Mouse (Mus musculus) olfactory bulb, adult 2 months (tissue): ENCODE data around the gene Gm6401.
"Not testable (repeated sequence)": the region's sequence is repeated elsewhere in the genome, so short reads cannot be mapped to it uniquely, and the experiment has no call there.

ENCODE experiments used
- CTCF ChIP-seq: fragments of 200-500 bp; IDR thresholded peaks from 2 replicates; pipeline ENCODE4 v1.5.1; 2012; ENCODE audit warnings: low read depth, mild to moderate bottlenecking, low read length, moderate library complexity; ENCODE audit not compliant: insufficient read depth
- POLR2A ChIP-seq: fragments of 200-500 bp; IDR thresholded peaks from 2 replicates; pipeline ENCODE4 v1.6.1; 2012; ENCODE audit warnings: mild to moderate bottlenecking, low read depth, low read length, moderate library complexity; ENCODE audit not compliant: insufficient read depth

DNA sequence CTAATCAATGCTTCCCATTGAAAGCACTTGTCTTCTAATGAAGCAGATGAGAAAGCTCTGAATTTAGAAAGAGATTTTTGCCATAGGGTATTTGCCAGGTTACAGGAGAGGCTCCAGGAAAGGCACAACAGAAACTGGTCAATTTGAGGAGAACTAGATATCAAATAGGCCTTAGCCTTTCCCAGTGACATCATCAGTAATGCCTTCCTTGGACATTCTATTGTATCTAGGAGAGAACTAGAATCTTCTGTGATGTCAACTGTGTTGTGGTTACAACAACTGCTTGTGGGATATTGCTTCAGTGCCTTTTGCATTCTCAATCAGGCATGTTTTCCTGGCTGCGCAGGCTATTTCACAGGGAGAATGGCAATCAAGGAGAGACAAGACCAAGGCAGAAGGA, 43.1 kb downstream of the Gm6401 start, which contains the start of gene 1700049E17Rik1:
- TF ChIP-seq CTCF, POLR2A: not testable (repeated sequence)
